Mouse (Mus musculus): ENCODE measurements around the gene Aifm3. TPM values are rescaled to one million over a fixed set of nuclear protein-coding genes. Genes with fewer than 3 reads are reported as not detected.

Aifm3 gene
- polyA plus RNA-seq, 1 experiment from 2014 or later = 4.1 TPM

DNA sequence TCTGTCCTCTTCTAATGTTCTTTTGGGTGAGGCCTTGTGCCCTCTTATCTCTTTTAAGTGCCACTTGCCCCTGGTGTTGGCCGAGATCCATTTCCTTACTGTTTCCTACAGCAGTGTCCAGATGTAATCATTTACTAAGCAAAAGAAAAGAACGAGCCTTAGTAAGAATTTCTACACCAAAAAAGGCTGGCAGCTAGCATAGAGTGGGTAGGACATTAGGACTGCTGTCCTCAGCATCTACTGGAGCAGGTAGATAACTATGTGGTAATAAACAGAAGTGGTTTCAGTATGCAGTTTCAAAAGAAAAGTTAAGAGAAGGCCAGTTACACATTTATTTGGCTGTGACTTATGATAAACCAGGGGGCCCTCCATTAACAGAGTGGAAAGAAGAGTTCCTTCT, 21.3 kb downstream of the Aifm3 start:
- Histone ChIP-seq H3K4me2 (ENCODE audit: low read depth, low read length) (no peak overlapping the region), H3K4me3 (ENCODE audit: low read length) (no peak overlapping the region; the same call in 1 of the 2 replicates), H3K27me3 (ENCODE audit: control insufficient read depth, insufficient read depth, low read depth, low read length) (no peaks in the 10 kb centered on the region), H3K9me3 (ENCODE audit: control insufficient read depth, low read length) (no peaks in the 10 kb centered on the region), H3K4me1 (replicated peaks; ENCODE audit: control insufficient read depth, insufficient read depth, low read length) (peaks cover 16% of the 10 kb centered on the region), H3K36me3 (ENCODE audit: control insufficient read depth, insufficient read depth, low read length) (peaks cover 23% of the 10 kb centered on the region), H3K27ac (ENCODE audit: low read length) (no peak overlapping the region), H3K9ac (ENCODE audit: low read length) (no peak overlapping the region)
- ATAC-seq (ENCODE audit: low read depth) = no peak
- WGBS = 36% methylated on average over 2 of the region's 2 CpGs

- no peak for ATAC-seq (ENCODE audit: low read depth)
- Histone ChIP-seq H3K27me3 (ENCODE audit: control insufficient read depth, insufficient read depth, low read depth, low read length) (no peaks in the 10 kb centered on the region), H3K27ac (ENCODE audit: low read length) (no peak overlapping the region), H3K4me1 (replicated peaks; ENCODE audit: control insufficient read depth, insufficient read depth, low read length) (peaks cover 16% of the 10 kb centered on the region), H3K9me3 (ENCODE audit: control insufficient read depth, low read length) (no peaks in the 10 kb centered on the region), H3K4me3 (ENCODE audit: low read length) (no peak overlapping the region), H3K36me3 (ENCODE audit: control insufficient read depth, insufficient read depth, low read length) (peaks cover 30% of the 10 kb centered on the region), H3K4me2 (ENCODE audit: low read depth, low read length) (no peak overlapping the region), H3K9ac (ENCODE audit: low read length) (no peak overlapping the region)
- 90% methylated on average over 4 of the region's 4 CpGs for WGBS
Observed at GRCm38 (mm10) chr16:17511431-17511830, 22.0 kb downstream of the Aifm3 start.

GRCm38 (mm10) chr16:17518910-17519309, 29.5 kb downstream of the Aifm3 start:
- H3K4me3 ChIP-seq (ENCODE audit: low read length) = no peak overlapping the region
- H3K36me3 ChIP-seq (ENCODE audit: control insufficient read depth, insufficient read depth, low read length) = peaks cover 62% of the 10 kb centered on the region
- H3K9ac ChIP-seq (ENCODE audit: low read length) = no peak overlapping the region
- no peak for ATAC-seq (ENCODE audit: low read depth)
- no peaks in the 10 kb centered on the region for H3K4me1 ChIP-seq (replicated peaks; ENCODE audit: control insufficient read depth, insufficient read depth, low read length)
- H3K4me2 ChIP-seq (ENCODE audit: low read depth, low read length) = no peak overlapping the region
- no peak overlapping the region for H3K27ac ChIP-seq (ENCODE audit: low read length)
- H3K27me3 ChIP-seq (ENCODE audit: control insufficient read depth, insufficient read depth, low read depth, low read length) = no peaks in the 10 kb centered on the region
- WGBS = 89% methylated on average over 2 of the region's 2 CpGs
- no peaks in the 10 kb centered on the region for H3K9me3 ChIP-seq (ENCODE audit: control insufficient read depth, low read length)

DNA sequence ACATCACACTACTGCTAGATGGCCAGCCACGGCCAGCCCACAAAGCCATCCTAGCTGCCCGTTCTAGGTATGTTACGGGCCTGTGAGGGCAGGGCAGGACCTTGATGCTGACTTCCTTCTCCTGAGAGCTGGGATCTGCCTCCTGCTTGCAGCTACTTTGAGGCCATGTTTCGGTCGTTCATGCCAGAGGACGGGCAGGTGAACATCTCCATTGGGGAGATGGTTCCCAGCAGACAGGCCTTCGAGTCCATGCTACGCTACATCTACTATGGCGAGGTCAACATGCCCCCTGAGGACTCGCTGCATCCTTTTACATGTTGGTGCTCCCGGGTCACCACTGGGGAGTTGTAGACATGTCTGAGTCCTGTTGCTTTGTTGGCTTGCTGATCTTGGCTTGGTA, 34.7 kb downstream of the Aifm3 start:
- WGBS = 89% methylated on average over 11 of the region's 11 CpGs
- Histone ChIP-seq H3K27me3 (ENCODE audit: control insufficient read depth, insufficient read depth, low read depth, low read length) (no peaks in the 10 kb centered on the region), H3K27ac (ENCODE audit: low read length) (no peak overlapping the region)

DNA sequence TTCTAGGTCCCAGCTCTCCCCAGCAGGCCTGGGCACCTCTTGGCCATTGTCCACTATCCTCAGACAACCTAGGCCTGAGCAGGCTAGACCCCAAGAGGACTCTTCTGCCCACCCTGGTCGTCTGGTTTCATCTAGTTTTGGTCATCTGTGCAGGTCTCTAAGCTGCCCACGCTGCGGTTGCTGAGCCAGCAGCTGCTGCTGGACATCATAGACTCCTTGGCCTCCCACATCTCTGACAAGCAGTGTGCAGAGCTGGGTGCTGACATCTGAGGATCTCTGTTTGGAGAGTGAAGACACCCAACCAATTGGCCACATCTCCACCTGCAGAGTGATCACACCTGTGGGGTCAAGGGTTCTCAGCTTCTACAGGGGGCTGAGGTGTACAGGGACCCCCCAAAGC, 36.1 kb downstream of the Aifm3 start:
- Histone ChIP-seq H3K27ac (ENCODE audit: low read length) (no peak overlapping the region), H3K4me3 (ENCODE audit: low read length) (no peak overlapping the region), H3K4me2 (ENCODE audit: low read depth, low read length) (no peak overlapping the region), H3K9ac (ENCODE audit: low read length) (no peak overlapping the region), H3K36me3 (ENCODE audit: control insufficient read depth, insufficient read depth, low read length) (peaks cover 66% of the 10 kb centered on the region), H3K27me3 (ENCODE audit: control insufficient read depth, insufficient read depth, low read depth, low read length) (no peaks in the 10 kb centered on the region), H3K4me1 (replicated peaks; ENCODE audit: control insufficient read depth, insufficient read depth, low read length) (peaks cover 10% of the 10 kb centered on the region), H3K9me3 (ENCODE audit: control insufficient read depth, low read length) (no peaks in the 10 kb centered on the region)
- WGBS = 85% methylated on average over 3 of the region's 3 CpGs
- ATAC-seq (ENCODE audit: low read depth) = no peak

More for the DNA sequence above, 34.7 kb downstream of the Aifm3 start:
- Histone ChIP-seq H3K4me2 (ENCODE audit: low read depth, low read length) (no peak overlapping the region), H3K9me3 (ENCODE audit: control insufficient read depth, low read length) (no peaks in the 10 kb centered on the region), H3K9ac (ENCODE audit: low read length) (no peak overlapping the region), H3K4me3 (ENCODE audit: low read length) (no peak overlapping the region), H3K36me3 (ENCODE audit: control insufficient read depth, insufficient read depth, low read length) (peaks cover 75% of the 10 kb centered on the region), H3K4me1 (replicated peaks; ENCODE audit: control insufficient read depth, insufficient read depth, low read length) (no peaks in the 10 kb centered on the region)
- ATAC-seq (ENCODE audit: low read depth) = no peak

DNA sequence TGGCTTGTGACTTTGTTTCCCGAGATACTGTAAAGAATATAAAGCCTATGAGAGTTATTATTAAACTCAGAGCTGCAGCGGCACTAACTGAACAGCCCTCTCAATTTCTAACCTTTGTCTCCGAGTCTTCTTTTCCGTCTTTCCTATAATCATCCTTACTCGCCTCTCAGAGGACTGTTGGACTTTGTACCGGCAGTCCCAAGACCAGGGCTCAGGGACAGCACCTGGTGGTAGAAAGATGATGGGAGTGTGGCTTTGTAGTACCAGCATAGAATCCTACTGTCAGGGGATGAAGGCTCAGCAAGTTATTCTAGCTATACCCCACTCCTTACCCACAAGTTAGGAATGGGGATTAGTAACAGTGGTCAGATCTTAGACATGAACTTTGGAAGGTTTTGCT, 36.8 kb downstream of the Aifm3 start:
- Histone ChIP-seq H3K9ac (ENCODE audit: low read length) (no peak overlapping the region), H3K4me3 (ENCODE audit: low read length) (no peak overlapping the region), H3K27me3 (ENCODE audit: control insufficient read depth, insufficient read depth, low read depth, low read length) (no peaks in the 10 kb centered on the region), H3K4me1 (replicated peaks; ENCODE audit: control insufficient read depth, insufficient read depth, low read length) (peaks cover 10% of the 10 kb centered on the region), H3K27ac (ENCODE audit: low read length) (no peak overlapping the region), H3K9me3 (ENCODE audit: control insufficient read depth, low read length) (no peaks in the 10 kb centered on the region), H3K4me2 (ENCODE audit: low read depth, low read length) (no peak overlapping the region), H3K36me3 (ENCODE audit: control insufficient read depth, insufficient read depth, low read length) (peaks cover 59% of the 10 kb centered on the region)
- WGBS = 84% methylated on average over 6 of the region's 6 CpGs
- ATAC-seq (ENCODE audit: low read depth) = no peak

DNA sequence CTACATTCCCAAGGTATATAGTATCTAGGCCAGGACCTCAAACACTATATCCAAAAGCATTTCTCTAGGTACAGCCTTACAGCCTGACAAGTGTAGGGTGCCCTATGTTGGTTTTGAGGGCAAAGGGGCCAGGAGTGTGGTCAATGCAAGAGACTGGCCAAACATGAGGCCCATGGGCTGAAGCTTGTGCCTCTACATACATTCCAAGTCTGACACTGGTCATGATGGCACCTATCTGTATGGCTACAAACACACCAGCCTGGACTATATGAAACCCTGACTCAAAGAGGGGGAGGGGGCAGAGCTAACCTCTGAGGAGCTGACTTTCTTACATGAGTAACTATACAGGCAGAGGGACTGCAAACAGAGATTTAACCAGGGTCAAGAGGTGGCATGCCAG, 38.2 kb downstream of the Aifm3 start:
- H3K9ac ChIP-seq (ENCODE audit: low read length) = no peak overlapping the region
- H3K4me1 ChIP-seq (replicated peaks; ENCODE audit: control insufficient read depth, insufficient read depth, low read length) = peaks cover 16% of the 10 kb centered on the region
- no peak overlapping the region for H3K4me3 ChIP-seq (ENCODE audit: low read length)
- no peaks in the 10 kb centered on the region for H3K27me3 ChIP-seq (ENCODE audit: control insufficient read depth, insufficient read depth, low read depth, low read length)
- H3K27ac ChIP-seq (ENCODE audit: low read length) = no peak overlapping the region
- H3K36me3 ChIP-seq (ENCODE audit: control insufficient read depth, insufficient read depth, low read length) = peaks cover 46% of the 10 kb centered on the region
- no peak for ATAC-seq (ENCODE audit: low read depth)
- no peak overlapping the region for H3K4me2 ChIP-seq (ENCODE audit: low read depth, low read length)
- H3K9me3 ChIP-seq (ENCODE audit: control insufficient read depth, low read length) = no peaks in the 10 kb centered on the region

GRCm38 (mm10) chr16:17528276-17528675, 38.9 kb downstream of the Aifm3 start:
- Histone ChIP-seq H3K27me3 (ENCODE audit: control insufficient read depth, insufficient read depth, low read depth, low read length) (no peaks in the 10 kb centered on the region), H3K27ac (ENCODE audit: low read length) (no peak overlapping the region), H3K4me1 (replicated peaks; ENCODE audit: control insufficient read depth, insufficient read depth, low read length) (peaks cover 16% of the 10 kb centered on the region), H3K36me3 (ENCODE audit: control insufficient read depth, insufficient read depth, low read length) (peaks cover 42% of the 10 kb centered on the region), H3K4me2 (ENCODE audit: low read depth, low read length) (no peak overlapping the region), H3K9me3 (ENCODE audit: control insufficient read depth, low read length) (no peaks in the 10 kb centered on the region), H3K4me3 (ENCODE audit: low read length) (no peak overlapping the region), H3K9ac (ENCODE audit: low read length) (no peak overlapping the region)
- no peak for ATAC-seq (ENCODE audit: low read depth)
- 84% methylated on average over 13 of the region's 13 CpGs for WGBS

- 11% methylated on average over 17 of the region's 17 CpGs for WGBS
- Histone ChIP-seq H3K4me1 (replicated peaks; ENCODE audit: control insufficient read depth, insufficient read depth, low read length) (peaks cover 16% of the 10 kb centered on the region), H3K4me2 (ENCODE audit: low read depth, low read length) (peak overlapping the region; percentile 95), H3K27me3 (ENCODE audit: control insufficient read depth, insufficient read depth, low read depth, low read length) (no peaks in the 10 kb centered on the region), H3K9me3 (ENCODE audit: control insufficient read depth, low read length) (no peaks in the 10 kb centered on the region), H3K27ac (ENCODE audit: low read length) (peak overlapping the region; percentile 96), H3K9ac (ENCODE audit: low read length) (peak overlapping the region; percentile 90), H3K4me3 (ENCODE audit: low read length) (peak overlapping the region; percentile 56), H3K36me3 (ENCODE audit: control insufficient read depth, insufficient read depth, low read length) (peaks cover 30% of the 10 kb centered on the region)
- ATAC-seq (ENCODE audit: low read depth) = 0 out of 2 replicates have a peak, but pooled peaks have one; percentile 2
Observed at GRCm38 (mm10) chr16:17529981-17530586, 40.7 kb downstream of the Aifm3 start.
